Mouse (Mus musculus) midbrain, embryonic 15.5 days (tissue): ENCODE measurements around the gene Banf1. TPM values are rescaled to one million over a fixed set of nuclear protein-coding genes. Genes with fewer than 3 reads are reported as not detected.
"Not testable (repeated sequence)": the region's sequence is repeated elsewhere in the genome, so short reads cannot be mapped to it uniquely, and the experiment has no call there.

Source experiments
- ATAC-seq: fragments of 200-750 bp; cut with Nextera tagmentation; replicated peaks from 2 replicates; pipeline ENCODE4 v1.8.0; 2017; ENCODE audit warnings: moderate TSS enrichment
- H3K27ac ChIP-seq: fragments of 300-500 bp; sonication (generic); 2 replicates; pipeline ENCODE4 v1.5.1; 2015; ENCODE audit warnings: mild to moderate bottlenecking, inconsistent platforms
- H3K27me3 ChIP-seq: fragments of 300-500 bp; sonication (generic); replicated peaks from 2 replicates; pipeline ENCODE4 v1.6.1; 2015; ENCODE audit warnings: inconsistent platforms
- H3K36me3 ChIP-seq: fragments of 300-500 bp; sonication (generic); replicated peaks from 2 replicates; pipeline ENCODE4 v1.6.1; 2015; ENCODE audit warnings: inconsistent platforms
- H3K4me1 ChIP-seq: fragments of 300-500 bp; sonication (generic); 2 replicates; pipeline ENCODE4 v1.6.1; 2015; ENCODE audit warnings: inconsistent platforms
- H3K4me2 ChIP-seq: fragments of 300-500 bp; sonication (generic); 2 replicates; pipeline ENCODE4 v1.6.1; 2015; ENCODE audit warnings: inconsistent platforms, mild to moderate bottlenecking, moderate library complexity
- H3K4me3 ChIP-seq: fragments of 300-500 bp; sonication (generic); 2 replicates; pipeline ENCODE4 v1.5.1; 2015; ENCODE audit warnings: mild to moderate bottlenecking, inconsistent platforms
- H3K9ac ChIP-seq: fragments of 300-500 bp; sonication (generic); 2 replicates; pipeline ENCODE4 v1.6.1; 2015; ENCODE audit warnings: mild to moderate bottlenecking, inconsistent platforms
- H3K9me3 ChIP-seq: fragments of 300-500 bp; sonication (generic); 2 replicates; pipeline ENCODE4 v1.6.1; 2016; ENCODE audit warnings: inconsistent platforms
- WGBS: fragments of 180-500 bp; shearing (Covaris S2); methylation state at CpG from one replicate; pipeline ENCODE4 v1.1.7; 2015; ENCODE audit warnings: mixed read lengths; 5-methylcytosine and 5-hydroxymethylcytosine counted together
- polyA plus RNA-seq: library from polyadenylated mRNA; unstranded; fragments of >200 nt; fragmentation: Nextera tagmentation; extraction: Ambion mirVana; gene quantifications from 2 replicates; pipeline ENCODE4 v1.2.1, GENCODE M21; 2015

Gene Banf1
- 307 and 337 TPM in 2 replicates for polyA plus RNA-seq

DNA sequence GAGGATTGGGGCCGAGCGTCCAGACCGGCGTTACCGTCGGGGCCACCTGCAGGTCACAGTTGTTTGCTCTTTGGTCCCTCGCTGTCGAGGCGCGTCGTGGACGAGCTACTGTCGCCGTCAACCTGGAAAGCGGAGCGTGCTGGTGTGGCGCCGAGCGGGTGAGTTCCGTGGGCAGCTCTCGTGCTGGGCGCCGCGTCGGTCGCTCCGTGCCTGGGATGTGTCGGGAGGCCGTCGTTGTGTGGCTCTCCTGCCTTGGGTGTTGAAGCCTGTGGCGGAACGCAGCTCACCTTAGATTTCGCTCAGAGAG is at the start of gene Banf1:
Banf1 (minus strand) TSS at position 116 of the 307 bp plus-strand sequence.
- under 1% methylated on average over 33 of the region's 33 CpGs for WGBS
- no peaks in the 10 kb centered on the region for H3K9me3 ChIP-seq
- H3K4me3 ChIP-seq = peak within 1 kb of the TSS; percentile 87
- peaks cover 37% of the 10 kb centered on the region for H3K36me3 ChIP-seq
- peak within 1 kb of the TSS; percentile 93 for H3K27ac ChIP-seq
- peaks cover 26% of the 10 kb centered on the region for H3K4me1 ChIP-seq
- peak within 1 kb of the TSS; percentile 90 for H3K4me2 ChIP-seq
- peak within 1 kb of the TSS; percentile 64 for H3K9ac ChIP-seq
- no peaks in the 10 kb centered on the region for H3K27me3 ChIP-seq
- peak; percentile 25 for ATAC-seq

DNA sequence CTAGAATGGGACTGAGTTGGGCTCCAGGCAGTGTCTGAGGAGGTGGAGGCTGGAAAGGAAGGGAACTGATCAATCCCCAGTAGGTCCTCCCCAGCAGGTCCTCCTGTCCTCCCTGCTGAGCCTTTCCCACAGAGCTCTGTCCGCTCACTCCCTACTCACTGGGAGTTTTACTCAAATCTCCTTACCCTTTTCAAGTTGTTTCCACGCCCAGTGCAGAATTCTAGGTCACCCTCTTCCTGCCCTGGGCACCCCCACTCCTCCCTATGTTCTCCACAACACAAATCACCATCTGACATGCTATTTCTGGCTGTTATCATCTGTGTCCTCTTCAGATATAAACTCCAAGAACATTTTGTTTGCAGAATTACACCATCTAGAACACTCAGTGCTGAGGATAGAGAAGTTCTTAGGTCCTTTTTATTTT is 47.6 kb upstream of the Banf1 start:
- Histone ChIP-seq H3K4me1 (no peaks in the 10 kb centered on the region), H3K4me2 (no peak overlapping the region), H3K36me3 (no peaks in the 10 kb centered on the region), H3K27ac (no peak overlapping the region), H3K9me3 (no peaks in the 10 kb centered on the region), H3K9ac (no peak overlapping the region), H3K4me3 (no peak overlapping the region), H3K27me3 (no peaks in the 10 kb centered on the region)
- ATAC-seq = no peak
- 69% methylated on average over 2 of the region's 2 CpGs for WGBS

DNA sequence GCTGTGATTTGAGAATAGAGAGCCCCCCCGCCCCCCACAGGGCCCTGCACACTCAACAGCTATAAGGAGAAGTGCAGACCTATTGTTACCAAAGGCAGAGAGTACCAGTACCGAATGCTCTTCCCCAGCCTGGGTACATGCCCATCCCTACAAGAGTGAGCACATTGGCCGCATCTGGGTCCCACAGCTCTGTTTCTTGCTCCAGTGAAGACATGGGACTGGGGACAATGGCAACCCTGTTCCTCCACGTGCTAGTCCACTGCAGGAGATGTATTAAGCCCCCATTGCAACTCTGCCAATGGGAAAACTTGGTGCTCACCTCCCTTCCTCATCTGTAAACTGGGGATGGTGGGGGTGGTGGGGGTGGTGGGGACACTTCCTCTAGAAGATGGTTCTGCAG is 46.9 kb upstream of the Banf1 start:
- H3K36me3 ChIP-seq = no peaks in the 10 kb centered on the region
- no peaks in the 10 kb centered on the region for H3K9me3 ChIP-seq
- H3K4me2 ChIP-seq = no peak overlapping the region
- H3K4me3 ChIP-seq = no peak overlapping the region
- H3K9ac ChIP-seq = no peak overlapping the region
- H3K27ac ChIP-seq = no peak overlapping the region
- H3K27me3 ChIP-seq = no peaks in the 10 kb centered on the region
- H3K4me1 ChIP-seq = no peaks in the 10 kb centered on the region
- WGBS = 70% methylated on average over 4 of the region's 4 CpGs
- no peak for ATAC-seq

DNA sequence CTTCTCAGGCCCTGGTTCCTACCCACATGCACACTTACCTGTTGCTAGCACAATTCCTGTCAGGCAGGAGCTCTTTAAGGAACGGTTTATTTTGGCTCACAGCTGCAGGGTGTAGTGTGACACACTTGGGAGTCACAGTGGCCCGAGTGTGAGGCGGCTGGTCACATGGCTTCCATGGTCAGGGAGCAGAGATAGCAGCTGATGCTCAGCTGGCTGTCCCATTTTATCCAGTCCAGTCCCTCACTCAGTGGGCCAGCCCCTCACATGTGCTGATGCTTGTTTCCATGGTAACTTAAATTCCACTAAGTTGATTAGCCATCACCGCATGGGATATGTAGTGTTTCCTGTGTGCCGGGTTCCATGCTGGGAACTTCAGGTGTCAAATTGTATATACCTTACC is 45.0 kb upstream of the Banf1 start:
- Histone ChIP-seq H3K27ac (no peak overlapping the region), H3K9ac (no peak overlapping the region), H3K4me2 (no peak overlapping the region), H3K4me1 (peaks cover 13% of the 10 kb centered on the region), H3K27me3 (no peaks in the 10 kb centered on the region), H3K36me3 (no peaks in the 10 kb centered on the region), H3K4me3 (no peak overlapping the region), H3K9me3 (no peaks in the 10 kb centered on the region)
- ATAC-seq = no peak
- 74% methylated on average over 5 of the region's 5 CpGs for WGBS

DNA sequence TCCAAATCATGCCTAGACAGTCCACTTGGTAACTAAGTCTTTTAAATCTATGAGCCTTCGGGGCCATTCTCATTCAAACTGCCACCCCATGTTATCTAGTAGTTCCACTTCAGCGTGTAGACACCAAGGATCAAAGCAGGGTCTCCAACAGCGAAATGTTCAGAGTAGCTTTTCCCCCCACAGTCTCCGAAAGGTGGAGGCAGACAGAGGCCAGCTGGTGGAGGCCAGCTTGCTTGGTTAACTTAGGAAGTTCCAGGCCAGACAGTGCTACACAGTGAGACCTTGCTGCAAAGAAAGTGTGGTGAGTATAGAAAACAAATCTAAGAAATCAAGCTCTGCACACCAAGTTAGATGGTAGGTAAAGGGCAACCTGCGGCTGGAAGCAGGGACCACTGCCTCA is 43.7 kb upstream of the Banf1 start:
- ATAC-seq = no peak
- WGBS = 88% methylated on average over 5 of the region's 5 CpGs
- H3K4me2 ChIP-seq = no peak overlapping the region

DNA sequence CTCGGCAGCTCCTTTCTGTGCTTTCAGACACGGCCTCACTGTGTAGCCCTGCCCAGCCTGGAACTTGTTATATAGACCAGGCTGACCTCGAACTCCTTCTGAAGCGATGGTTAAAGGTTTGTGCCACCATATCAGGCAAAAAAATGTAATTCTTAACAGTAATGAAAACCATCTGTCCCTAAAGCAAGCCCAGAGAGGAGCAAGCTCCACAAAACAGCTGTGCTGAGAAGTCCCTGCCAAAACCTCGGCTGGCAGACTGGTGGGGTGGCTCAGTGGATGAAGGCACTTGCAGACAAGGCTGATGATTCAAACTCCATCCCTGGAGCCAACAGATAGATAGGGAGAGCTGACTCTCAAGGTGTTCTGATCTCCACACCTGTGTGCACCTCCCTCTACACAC is 42.1 kb upstream of the Banf1 start:
- Histone ChIP-seq H3K27ac (no peak overlapping the region), H3K36me3 (no peaks in the 10 kb centered on the region), H3K4me3 (no peak overlapping the region), H3K27me3 (no peaks in the 10 kb centered on the region), H3K4me2 (no peak overlapping the region), H3K9me3 (no peaks in the 10 kb centered on the region), H3K9ac (no peak overlapping the region), H3K4me1 (peaks cover 17% of the 10 kb centered on the region)
- 79% methylated on average over 5 of the region's 5 CpGs for WGBS
- no peak for ATAC-seq

More for the DNA sequence above, 43.7 kb upstream of the Banf1 start:
- H3K4me3 ChIP-seq = no peak overlapping the region
- H3K27ac ChIP-seq = no peak overlapping the region
- H3K9ac ChIP-seq = no peak overlapping the region
- H3K4me1 ChIP-seq = peaks cover 16% of the 10 kb centered on the region
- no peaks in the 10 kb centered on the region for H3K9me3 ChIP-seq
- H3K27me3 ChIP-seq = no peaks in the 10 kb centered on the region
- H3K36me3 ChIP-seq = no peaks in the 10 kb centered on the region

DNA sequence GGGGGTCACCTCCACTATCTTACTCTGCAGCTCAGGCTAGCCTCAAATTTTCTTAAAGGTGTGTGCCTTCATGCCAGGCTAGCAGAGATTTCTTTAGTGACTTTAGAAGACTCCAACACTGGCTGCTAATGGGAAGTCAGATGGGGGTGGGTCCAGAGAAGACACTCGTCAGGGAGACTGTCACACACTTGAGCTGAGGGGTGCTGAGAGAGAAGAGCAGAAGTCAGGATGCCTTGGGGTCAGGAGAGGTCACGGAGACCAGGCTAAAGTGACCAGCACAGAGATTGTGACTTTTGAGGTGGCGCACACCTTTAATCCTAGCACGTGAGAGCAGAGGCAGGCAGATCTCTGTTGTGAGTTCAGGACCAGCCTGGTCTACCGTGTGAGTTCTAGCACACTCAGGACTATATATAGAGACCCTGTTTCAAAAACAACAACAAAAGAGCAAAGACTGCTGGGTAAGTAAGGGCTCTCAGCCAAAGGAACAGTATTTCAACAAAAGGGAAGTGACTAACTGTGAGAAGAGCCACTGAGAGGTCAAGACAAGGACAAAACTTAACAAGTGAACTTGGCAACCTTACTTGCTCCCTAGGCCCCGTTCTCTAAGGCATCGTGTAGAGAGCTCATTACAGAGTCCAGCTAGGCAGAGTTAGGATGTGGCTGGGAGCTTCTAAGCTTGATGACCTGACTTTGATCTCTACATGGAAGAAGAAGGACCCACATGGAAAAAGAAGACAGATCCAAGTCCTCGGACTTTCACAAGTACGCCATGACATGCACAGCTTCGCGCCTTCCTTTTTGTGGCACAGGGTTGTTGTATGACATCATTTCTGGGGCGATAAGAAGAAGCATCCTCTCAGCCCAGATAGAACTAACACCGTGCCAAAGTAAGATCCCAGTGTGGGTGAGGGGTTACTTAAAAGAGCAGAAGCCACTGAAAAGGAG is 41.4 kb upstream of the Banf1 start:
- no peak for ATAC-seq
- Histone ChIP-seq H3K36me3 (no peaks in the 10 kb centered on the region), H3K4me3 (no peak overlapping the region), H3K4me1 (peaks cover 17% of the 10 kb centered on the region), H3K9ac (no peak overlapping the region), H3K27ac (no peak overlapping the region), H3K27me3 (no peaks in the 10 kb centered on the region), H3K9me3 (no peaks in the 10 kb centered on the region), H3K4me2 (peak overlapping the region; percentile 82; the same call in 1 of the 2 replicates)
- 88% methylated on average over 13 of the region's 13 CpGs for WGBS

DNA sequence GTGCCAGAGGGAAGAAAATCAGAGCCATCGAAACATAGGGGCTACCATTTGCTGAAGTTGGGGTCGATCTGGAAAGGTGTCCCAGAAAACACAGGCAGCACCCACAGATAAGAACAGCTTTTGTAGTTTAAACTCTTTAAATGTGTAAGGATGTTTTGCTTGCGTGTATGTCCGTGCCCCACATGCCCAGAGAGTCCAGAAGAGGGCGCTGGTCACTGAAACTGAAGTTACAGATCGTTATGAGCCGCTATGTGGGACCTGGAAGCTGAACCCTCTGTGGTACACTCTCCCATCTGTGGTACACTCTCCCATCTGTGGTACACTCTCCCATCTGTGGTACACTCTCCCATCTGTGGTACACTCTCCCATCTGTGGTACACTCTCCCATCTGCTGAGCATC is 40.2 kb upstream of the Banf1 start:
- Histone ChIP-seq H3K27me3 (no peaks in the 10 kb centered on the region), H3K4me3 (peak overlapping the region; percentile 66), H3K27ac (peak overlapping the region; percentile 88), H3K9ac (peak overlapping the region; percentile 75), H3K4me1 (peaks cover 17% of the 10 kb centered on the region), H3K4me2 (peak overlapping the region; percentile 82), H3K9me3 (no peaks in the 10 kb centered on the region), H3K36me3 (no peaks in the 10 kb centered on the region)
- 21% methylated on average over 7 of the region's 7 CpGs for WGBS
- peak; percentile 72 for ATAC-seq

DNA sequence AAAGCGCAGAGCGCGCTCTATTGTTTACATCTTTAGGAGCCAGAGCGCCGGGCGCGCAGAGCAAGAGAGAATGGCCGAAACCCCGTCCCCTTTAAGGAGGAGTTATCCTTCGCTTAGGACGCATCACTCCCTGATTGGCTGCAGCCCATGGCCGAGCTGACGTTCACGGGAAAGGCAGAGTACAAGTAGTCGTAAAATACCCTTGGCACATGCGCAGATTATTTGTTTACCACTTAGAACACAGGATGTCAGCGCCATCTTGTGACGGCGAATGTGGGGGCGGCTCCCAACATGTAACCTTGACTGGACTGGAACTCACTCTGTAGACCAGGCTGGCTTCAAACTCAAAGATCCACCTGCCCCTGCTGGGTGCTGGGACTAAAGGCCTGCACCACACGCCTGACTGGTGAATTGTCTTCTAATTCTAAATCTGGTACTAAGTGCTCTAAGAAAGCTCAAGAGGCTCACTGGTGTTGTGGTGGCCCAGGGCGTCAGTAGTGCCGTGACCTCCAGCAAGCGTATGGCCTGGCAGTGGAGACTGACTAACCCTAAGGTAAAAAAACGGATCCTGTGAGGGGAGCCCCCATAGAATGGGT is 39.7 kb upstream of the Banf1 start:
- peak overlapping the region; percentile 75 for H3K9ac ChIP-seq
- ATAC-seq = peak; percentile 92
- peak overlapping the region; percentile 88 for H3K27ac ChIP-seq
- H3K4me2 ChIP-seq = peak overlapping the region; percentile 82
- not testable (repeated sequence) for H3K27me3 ChIP-seq, H3K36me3 ChIP-seq, H3K9me3 ChIP-seq
- peaks cover 17% of the 10 kb centered on the region for H3K4me1 ChIP-seq
- 21% methylated on average over 25 of the region's 25 CpGs for WGBS
- peak overlapping the region; percentile 66 for H3K4me3 ChIP-seq

DNA sequence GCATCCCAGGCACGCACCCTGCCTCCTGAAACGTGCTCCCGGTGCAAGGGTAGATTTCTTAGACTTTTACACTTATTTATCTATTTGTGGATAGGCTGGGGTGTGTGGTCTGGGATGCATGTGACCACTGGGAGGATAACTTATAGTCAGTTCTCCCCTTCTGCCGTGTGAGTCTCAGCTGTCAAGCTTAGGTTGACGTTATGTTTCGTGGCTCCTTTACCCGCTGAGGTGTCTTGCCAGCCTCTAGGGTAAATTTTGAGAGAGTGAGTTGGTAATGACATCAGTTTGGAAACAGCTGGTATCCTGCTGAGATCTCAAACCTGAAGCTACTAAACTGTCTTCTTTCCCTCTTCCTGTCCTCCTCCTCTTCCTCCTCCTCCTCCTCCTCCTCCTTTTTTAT is 39.0 kb upstream of the Banf1 start:
- peak overlapping the region; percentile 62 for H3K27ac ChIP-seq
- H3K4me2 ChIP-seq = peak overlapping the region; percentile 56
- H3K27me3 ChIP-seq = no peaks in the 10 kb centered on the region
- H3K9ac ChIP-seq = peak overlapping the region; percentile 21; the same call in 1 of the 2 replicates
- 21% methylated on average over 7 of the region's 7 CpGs for WGBS
- no peaks in the 10 kb centered on the region for H3K36me3 ChIP-seq
- H3K4me1 ChIP-seq = peaks cover 17% of the 10 kb centered on the region
- H3K9me3 ChIP-seq = no peaks in the 10 kb centered on the region
- no peak for ATAC-seq
- H3K4me3 ChIP-seq = peak overlapping the region; percentile 38

DNA sequence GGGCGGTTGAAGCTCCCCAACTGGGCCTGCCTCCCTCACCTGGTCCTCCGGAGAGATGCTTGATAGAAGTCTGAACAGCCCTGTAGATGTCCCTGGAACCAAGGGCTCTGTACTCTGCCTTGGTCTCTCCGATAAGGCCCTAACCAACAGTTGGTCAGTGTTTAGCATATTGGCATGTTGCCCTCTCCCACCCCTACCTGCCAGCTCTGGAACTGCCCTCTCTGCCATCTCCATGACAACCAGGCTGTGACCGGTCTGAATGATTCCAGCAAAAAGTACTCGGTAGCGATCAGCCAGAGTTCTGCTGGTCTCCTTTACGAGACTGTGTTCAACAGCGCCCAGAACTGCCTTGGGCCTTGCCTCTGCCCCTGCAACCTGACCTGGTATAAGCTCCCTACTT is 35.3 kb upstream of the Banf1 start, which contains the start of gene Tsga10ip:
Tsga10ip (minus strand) TSS at position 234 of the 400 bp plus-strand sequence.
- H3K27ac ChIP-seq = no peak within 1 kb of the TSS
- no peaks in the 10 kb centered on the region for H3K36me3 ChIP-seq
- H3K4me2 ChIP-seq = no peak within 1 kb of the TSS
- no peak for ATAC-seq
- H3K27me3 ChIP-seq = no peaks in the 10 kb centered on the region
- no peak within 1 kb of the TSS for H3K9ac ChIP-seq
- WGBS = 71% methylated on average over 8 of the region's 8 CpGs
- peaks cover 6% of the 10 kb centered on the region for H3K4me1 ChIP-seq
- no peak within 1 kb of the TSS for H3K4me3 ChIP-seq
- H3K9me3 ChIP-seq = no peaks in the 10 kb centered on the region

DNA sequence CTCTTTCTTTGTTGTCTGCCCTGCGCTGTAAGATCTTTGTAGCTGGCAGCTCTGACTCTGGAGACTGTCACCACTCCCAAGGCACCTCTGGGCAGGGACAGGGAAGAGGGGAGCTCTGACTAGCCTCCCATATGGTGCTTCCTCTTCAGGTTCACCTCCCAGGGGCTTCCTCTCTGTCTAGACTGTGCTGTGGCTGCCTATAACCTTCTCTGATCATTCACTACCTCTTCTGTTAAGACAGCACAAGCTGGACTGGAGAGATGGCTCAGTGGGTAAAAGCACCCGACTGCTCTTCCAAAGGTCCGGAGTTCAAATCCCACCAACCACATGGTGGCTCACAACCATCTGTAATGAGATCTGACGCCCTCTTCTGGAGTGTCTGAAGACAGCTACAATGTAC is 34.1 kb upstream of the Banf1 start:
- H3K4me3 ChIP-seq, H3K4me1 ChIP-seq, H3K9ac ChIP-seq, H3K4me2 ChIP-seq, ATAC-seq, H3K9me3 ChIP-seq, H3K36me3 ChIP-seq, H3K27ac ChIP-seq, H3K27me3 ChIP-seq: not testable (repeated sequence)
- WGBS = 64% methylated on average over 4 of the region's 4 CpGs
